8 mouse cellular contexts compared by ENCODE assay signal in genomic region chr10:7469716-7470414, GRCm38 (mm10). TPM values are rescaled to one million over a fixed set of nuclear protein-coding genes. Genes with fewer than 3 reads are reported as not detected.
DNase-seq lines count a peak whose midpoint lies in the region; ATAC-seq and TF ChIP-seq lines count a peak whose summit lies in the region.
"Not testable (repeated sequence)": the region's sequence is repeated elsewhere in the genome, so short reads cannot be mapped to it uniquely, and the experiment has no call there.

No protein-coding gene starts in this region.

- peak overlapping the region; percentile 31 for H3K4me3 ChIP-seq in intestine, embryonic 16.5 days (ENCODE audit: low read length)
- not testable (repeated sequence) for H3K4me3 ChIP-seq in left cerebral cortex, adult 2 months

- H3K27me3 ChIP-seq in intestine, embryonic 16.5 days (replicated peaks; ENCODE audit: control insufficient read depth, insufficient read depth, low read length), result not testable (repeated sequence)

- H3K36me3 ChIP-seq in intestine, embryonic 16.5 days (ENCODE audit: control insufficient read depth, insufficient read depth, low read length), result not testable (repeated sequence)

- not testable (repeated sequence) for ATAC-seq in intestine, embryonic 16.5 days

- under 1% methylated on average over 7 of the region's 7 CpGs for WGBS in intestine, embryonic 16.5 days

- peak; percentile 76 for DNase-seq in T-cell, adult 2 months (ENCODE audit: low spot score)
- DNase-seq in embryo, embryonic 10.5 days (ENCODE audit: low spot score), result peak; percentile 70
- DNase-seq in gastrocnemius, postnatal 36 days, result peak; percentile 32 to 38
- peak; percentile 51 to 71 for DNase-seq in left cerebral cortex, adult 2 months (ENCODE audit: extremely low spot score in 1 of 2, low spot score in 2 of 2)
- peak; percentile 86 for DNase-seq in lung, postnatal 36 days
- peak; percentile 60 for DNase-seq in right cerebral cortex, adult 18-20 months
- DNase-seq in thymus, postnatal 4 days, result peak; percentile 79

- H3K27ac ChIP-seq in intestine, embryonic 16.5 days (ENCODE audit: low read length); left cerebral cortex, adult 2 months: not testable (repeated sequence)

- H3K9me3 ChIP-seq in intestine, embryonic 16.5 days (ENCODE audit: control insufficient read depth, low read length), result not testable (repeated sequence)

- H3K4me1 ChIP-seq in intestine, embryonic 16.5 days (ENCODE audit: control insufficient read depth, insufficient read depth, low read length), result not testable (repeated sequence)

- peak overlapping the region; percentile 56 for H3K4me2 ChIP-seq in intestine, embryonic 16.5 days (ENCODE audit: low read depth, low read length)

- intact Hi-C loops in gastrocnemius, postnatal 36 days (cut with DNase I), result loop anchor here (5.0 kb wide), 1 partner anchor 132 kb away; no protein-coding TSS in a partner anchor
- intact Hi-C loops in left cerebral cortex, adult 2 months (cut with DNase I), result loop anchor here (5.0 kb wide), 1 partner anchor 132 kb away; no protein-coding TSS in a partner anchor

- H3K9ac ChIP-seq in intestine, embryonic 16.5 days (ENCODE audit: low read depth, low read length), result not testable (repeated sequence)

- peak; percentile 72 for TF ChIP-seq CTCF in left cerebral cortex, adult 2 months (IDR thresholded peaks at IDR 0.05)

RNA-seq across cellular contexts. Expression of gene Ulbp1, which starts 3.6 kb away (rescaled TPM):
- 1 to 10 TPM; 1.3 to 1.5 TPM for total RNA-seq in gastrocnemius, postnatal 36 days (2021)
- polyA plus RNA-seq in intestine, embryonic 16.5 days (2015; fragmentation: Nextera tagmentation; extraction: Ambion mirVana), result 3.0 and 3.3 TPM in 2 replicates
- total RNA-seq in left cerebral cortex, adult 2 months (2021), result under 1 TPM in 1 of 2 experiments, not detected in 1; 0.07 TPM

Comparison
In these comparisons a context has a peak if more than half of its experiments do, and no peak if none do; other contexts are left out.
1. DNase-seq: peak in every context shown above with its lines; median percentile 86 in lung, postnatal 36 days; 79 in thymus, postnatal 4 days; 76 in T-cell, adult 2 months; 70 in embryo, embryonic 10.5 days; 61 in left cerebral cortex, adult 2 months; 60 in right cerebral cortex, adult 18-20 months; 35 in gastrocnemius, postnatal 36 days.